Mouse (Mus musculus): ENCODE data around the gene Speg. TPM values are rescaled to one million over a fixed set of nuclear protein-coding genes. Genes with fewer than 3 reads are reported as not detected.

Speg gene
- polyA plus RNA-seq, 1 experiment from 2014 or later: 21.3 TPM

- Histone ChIP-seq H3K4me2 (replicated peaks) (no peak overlapping the region), H3K9me3 (no peaks in the 10 kb centered on the region), H3K9ac (no peak overlapping the region), H3K36me3 (no peaks in the 10 kb centered on the region), H3K4me3 (no peak overlapping the region), H3K4me1 (peaks cover 4% of the 10 kb centered on the region), H3K27me3 (peaks cover 17% of the 10 kb centered on the region; the same call in 1 of the 2 replicates), H3K27ac (no peak overlapping the region)
- WGBS: 48% methylated on average over 25 of the region's 25 CpGs
- ATAC-seq (ENCODE audit: low FRiP score, low read depth): no peak
Observed at GRCm38 (mm10) chr1:75369360-75369983, 5.6 kb upstream of the Speg start.

GRCm38 (mm10) chr1:75369984-75370660, 5.0 kb upstream of the Speg start:
- no peak overlapping the region for H3K9ac ChIP-seq
- H3K4me2 ChIP-seq (replicated peaks): no peak overlapping the region
- WGBS: 52% methylated on average over 13 of the region's 13 CpGs
- no peaks in the 10 kb centered on the region for H3K9me3 ChIP-seq
- no peak overlapping the region for H3K4me3 ChIP-seq
- no peak for ATAC-seq (ENCODE audit: low FRiP score, low read depth)
- H3K4me1 ChIP-seq: peaks cover 11% of the 10 kb centered on the region
- H3K36me3 ChIP-seq: no peaks in the 10 kb centered on the region
- no peak overlapping the region for H3K27ac ChIP-seq
- H3K27me3 ChIP-seq: peaks cover 21% of the 10 kb centered on the region; the same call in 1 of the 2 replicates

- no peak for ATAC-seq (ENCODE audit: low FRiP score, low read depth)
- H3K27ac ChIP-seq: no peak overlapping the region
- no peaks in the 10 kb centered on the region for H3K9me3 ChIP-seq
- no peaks in the 10 kb centered on the region for H3K36me3 ChIP-seq
- H3K4me2 ChIP-seq (replicated peaks): no peak overlapping the region
- H3K27me3 ChIP-seq: peaks cover 31% of the 10 kb centered on the region; the same call in 1 of the 2 replicates
- WGBS: 53% methylated on average over 13 of the region's 13 CpGs
- no peak overlapping the region for H3K4me3 ChIP-seq
- no peak overlapping the region for H3K9ac ChIP-seq
- H3K4me1 ChIP-seq: peaks cover 19% of the 10 kb centered on the region
Observed at GRCm38 (mm10) chr1:75371317-75372095, 3.6 kb upstream of the Speg start.

GRCm38 (mm10) chr1:75372450-75372849, 2.6 kb upstream of the Speg start:
- Histone ChIP-seq H3K27me3 (peaks cover 31% of the 10 kb centered on the region; the same call in 1 of the 2 replicates), H3K36me3 (no peaks in the 10 kb centered on the region), H3K9ac (no peak overlapping the region), H3K4me2 (replicated peaks) (no peak overlapping the region), H3K27ac (no peak overlapping the region), H3K9me3 (no peaks in the 10 kb centered on the region), H3K4me3 (no peak overlapping the region), H3K4me1 (peaks cover 19% of the 10 kb centered on the region)
- no peak for ATAC-seq (ENCODE audit: low FRiP score, low read depth)
- WGBS: 77% methylated on average over 3 of the region's 3 CpGs

GRCm38 (mm10) chr1:75373276-75373675, 1.8 kb upstream of the Speg start:
- Histone ChIP-seq H3K4me3 (no peak overlapping the region), H3K4me1 (peaks cover 19% of the 10 kb centered on the region), H3K9me3 (no peaks in the 10 kb centered on the region), H3K27me3 (peaks cover 38% of the 10 kb centered on the region; the same call in 1 of the 2 replicates), H3K9ac (no peak overlapping the region), H3K36me3 (no peaks in the 10 kb centered on the region), H3K4me2 (replicated peaks) (no peak overlapping the region), H3K27ac (no peak overlapping the region)
- 65% methylated on average over 3 of the region's 3 CpGs for WGBS
- no peak for ATAC-seq (ENCODE audit: low FRiP score, low read depth)

GRCm38 (mm10) chr1:75379196-75379595, 4.1 kb downstream of the Speg start:
- Histone ChIP-seq H3K9ac (no peak overlapping the region), H3K27ac (0 out of 2 replicates have a peak overlapping the region, but pooled peaks have one; percentile 6), H3K9me3 (no peaks in the 10 kb centered on the region), H3K27me3 (peaks cover 30% of the 10 kb centered on the region; the same call in 1 of the 2 replicates), H3K36me3 (peaks cover 4% of the 10 kb centered on the region; the same call in 1 of the 2 replicates), H3K4me3 (no peak overlapping the region), H3K4me1 (peaks cover 41% of the 10 kb centered on the region), H3K4me2 (replicated peaks) (no peak overlapping the region)
- WGBS: 66% methylated on average over 2 of the region's 2 CpGs
- ATAC-seq (ENCODE audit: low FRiP score, low read depth): no peak

GRCm38 (mm10) chr1:75379931-75380330, 4.8 kb downstream of the Speg start:
- Histone ChIP-seq H3K27me3 (peaks cover 31% of the 10 kb centered on the region; the same call in 1 of the 2 replicates), H3K9ac (no peak overlapping the region), H3K4me1 (peaks cover 42% of the 10 kb centered on the region), H3K36me3 (peaks cover 4% of the 10 kb centered on the region; the same call in 1 of the 2 replicates), H3K9me3 (no peaks in the 10 kb centered on the region), H3K27ac (no peak overlapping the region; the same call in 1 of the 2 replicates), H3K4me3 (no peak overlapping the region), H3K4me2 (replicated peaks) (no peak overlapping the region)
- WGBS: 51% methylated on average over 8 of the region's 8 CpGs
- no peak for ATAC-seq (ENCODE audit: low FRiP score, low read depth)

GRCm38 (mm10) chr1:75380951-75381350, 5.9 kb downstream of the Speg start:
- Histone ChIP-seq H3K36me3 (peaks cover 7% of the 10 kb centered on the region), H3K4me3 (no peak overlapping the region), H3K27ac (no peak overlapping the region; the same call in 1 of the 2 replicates), H3K27me3 (peaks cover 27% of the 10 kb centered on the region), H3K9me3 (no peaks in the 10 kb centered on the region), H3K4me1 (peaks cover 42% of the 10 kb centered on the region), H3K9ac (no peak overlapping the region), H3K4me2 (replicated peaks) (peak overlapping the region; percentile 91)
- 48% methylated on average over 2 of the region's 2 CpGs for WGBS
- no peak for ATAC-seq (ENCODE audit: low FRiP score, low read depth)

GRCm38 (mm10) chr1:75381482-75382355, 6.6 kb downstream of the Speg start:
- Histone ChIP-seq H3K4me1 (peaks cover 46% of the 10 kb centered on the region), H3K4me3 (peak overlapping the region; percentile 76), H3K27me3 (peaks cover 32% of the 10 kb centered on the region), H3K36me3 (peaks cover 7% of the 10 kb centered on the region), H3K9me3 (no peaks in the 10 kb centered on the region), H3K9ac (peak overlapping the region; percentile 86), H3K4me2 (replicated peaks) (peak overlapping the region; percentile 91), H3K27ac (peak overlapping the region; percentile 67; the same call in 1 of the 2 replicates)
- WGBS: 7% methylated on average over 29 of the region's 60 CpGs
- peak; percentile 64 for ATAC-seq (ENCODE audit: low FRiP score, low read depth)

GRCm38 (mm10) chr1:75382356-75383071, 7.4 kb downstream of the Speg start:
- WGBS: under 1% methylated on average over 28 of the region's 28 CpGs
- peaks cover 50% of the 10 kb centered on the region for H3K4me1 ChIP-seq
- H3K36me3 ChIP-seq: peaks cover 7% of the 10 kb centered on the region
- peak overlapping the region; percentile 91 for H3K4me2 ChIP-seq (replicated peaks)
- no peak; the same call in 1 of the 2 replicates for ATAC-seq (ENCODE audit: low FRiP score, low read depth)
- H3K9ac ChIP-seq: peak overlapping the region; percentile 86
- H3K4me3 ChIP-seq: peak overlapping the region; percentile 76
- no peaks in the 10 kb centered on the region for H3K9me3 ChIP-seq
- H3K27ac ChIP-seq: peak overlapping the region; percentile 67; the same call in 1 of the 2 replicates
- H3K27me3 ChIP-seq: peaks cover 39% of the 10 kb centered on the region

Data from limb, embryonic 13.5 days (tissue).